Mouse (Mus musculus): Measurements from ENCODE around the gene Stk32b. TPM values are rescaled to one million over a fixed set of nuclear protein-coding genes. Genes with fewer than 3 reads are reported as not detected.

Gene Stk32b
- polyA plus RNA-seq, 1 experiment from 2014 or later = 0.90 TPM

GRCm38 (mm10) chr5:37730781-37731180 lies 13.8 kb upstream of the Stk32b start:
- Histone ChIP-seq H3K27me3 (ENCODE audit: control insufficient read depth, insufficient read depth, low read length) (no peaks in the 10 kb centered on the region), H3K27ac (ENCODE audit: low read depth, low read length) (no peak overlapping the region), H3K36me3 (ENCODE audit: control insufficient read depth, insufficient read depth, low read length) (no peaks in the 10 kb centered on the region), H3K9me3 (replicated peaks; ENCODE audit: control insufficient read depth, low read length) (no peaks in the 10 kb centered on the region), H3K4me2 (no peak overlapping the region), H3K4me3 (ENCODE audit: low read depth, low read length) (no peak overlapping the region), H3K9ac (ENCODE audit: low read depth, low read length) (no peak overlapping the region), H3K4me1 (ENCODE audit: control insufficient read depth, insufficient read depth, low read length) (0 out of 2 replicates have a peak, but pooled peaks cover 4% of the 10 kb centered on the region)
- ATAC-seq (replicated peaks; ENCODE audit: insufficient number of reproducible peaks, low FRiP score, low TSS enrichment) = no peak
- WGBS (ENCODE audit: insufficient replicate concordance) = 85% methylated on average over 2 of the region's 2 CpGs

- H3K9me3 ChIP-seq (replicated peaks; ENCODE audit: control insufficient read depth, low read length) = no peaks in the 10 kb centered on the region
- ATAC-seq (replicated peaks; ENCODE audit: insufficient number of reproducible peaks, low FRiP score, low TSS enrichment) = no peak
- H3K9ac ChIP-seq (ENCODE audit: low read depth, low read length) = no peak overlapping the region
- 69% methylated on average over 4 of the region's 4 CpGs for WGBS (ENCODE audit: insufficient replicate concordance)
- H3K36me3 ChIP-seq (ENCODE audit: control insufficient read depth, insufficient read depth, low read length) = no peaks in the 10 kb centered on the region
- no peak overlapping the region for H3K4me2 ChIP-seq
- no peak overlapping the region for H3K4me3 ChIP-seq (ENCODE audit: low read depth, low read length)
- peaks cover 3% of the 10 kb centered on the region; the same call in 1 of the 2 replicates for H3K4me1 ChIP-seq (ENCODE audit: control insufficient read depth, insufficient read depth, low read length)
- no peaks in the 10 kb centered on the region for H3K27me3 ChIP-seq (ENCODE audit: control insufficient read depth, insufficient read depth, low read length)
- H3K27ac ChIP-seq (ENCODE audit: low read depth, low read length) = no peak overlapping the region
Measured at GRCm38 (mm10) chr5:37725220-37725886, 8.4 kb upstream of the Stk32b start.

- Histone ChIP-seq H3K9ac (ENCODE audit: low read depth, low read length) (no peak overlapping the region), H3K27me3 (ENCODE audit: control insufficient read depth, insufficient read depth, low read length) (peaks cover 27% of the 10 kb centered on the region), H3K9me3 (replicated peaks; ENCODE audit: control insufficient read depth, low read length) (no peaks in the 10 kb centered on the region), H3K36me3 (ENCODE audit: control insufficient read depth, insufficient read depth, low read length) (no peaks in the 10 kb centered on the region), H3K27ac (ENCODE audit: low read depth, low read length) (no peak overlapping the region), H3K4me2 (no peak overlapping the region), H3K4me1 (ENCODE audit: control insufficient read depth, insufficient read depth, low read length) (peaks cover 9% of the 10 kb centered on the region; the same call in 1 of the 2 replicates), H3K4me3 (ENCODE audit: low read depth, low read length) (no peak overlapping the region)
- no peak for ATAC-seq (replicated peaks; ENCODE audit: insufficient number of reproducible peaks, low FRiP score, low TSS enrichment)
- 39% methylated on average over 6 of the region's 6 CpGs for WGBS (ENCODE audit: insufficient replicate concordance)
Measured at GRCm38 (mm10) chr5:37720670-37721069, 3.7 kb upstream of the Stk32b start.

- no peak overlapping the region for H3K9ac ChIP-seq (ENCODE audit: low read depth, low read length)
- H3K4me1 ChIP-seq (ENCODE audit: control insufficient read depth, insufficient read depth, low read length) = peaks cover 11% of the 10 kb centered on the region
- no peaks in the 10 kb centered on the region for H3K9me3 ChIP-seq (replicated peaks; ENCODE audit: control insufficient read depth, low read length)
- 0 out of 2 replicates have a peak, but pooled peaks have one; percentile 29 for ATAC-seq (replicated peaks; ENCODE audit: insufficient number of reproducible peaks, low FRiP score, low TSS enrichment)
- peak overlapping the region; percentile 44 for H3K4me3 ChIP-seq (ENCODE audit: low read depth, low read length)
- WGBS (ENCODE audit: insufficient replicate concordance) = 2% methylated on average over 14 of the region's 14 CpGs
- no peak overlapping the region for H3K27ac ChIP-seq (ENCODE audit: low read depth, low read length)
- peak overlapping the region; percentile 81 for H3K4me2 ChIP-seq
- peaks cover 29% of the 10 kb centered on the region for H3K27me3 ChIP-seq (ENCODE audit: control insufficient read depth, insufficient read depth, low read length)
- no peaks in the 10 kb centered on the region for H3K36me3 ChIP-seq (ENCODE audit: control insufficient read depth, insufficient read depth, low read length)
Measured at GRCm38 (mm10) chr5:37717384-37717963, 503 bp upstream of the Stk32b start.

- H3K36me3 ChIP-seq (ENCODE audit: control insufficient read depth, insufficient read depth, low read length) = no peaks in the 10 kb centered on the region
- H3K4me1 ChIP-seq (ENCODE audit: control insufficient read depth, insufficient read depth, low read length) = peaks cover 5% of the 10 kb centered on the region; the same call in 1 of the 2 replicates
- no peaks in the 10 kb centered on the region; the same call in 1 of the 2 replicates for H3K27me3 ChIP-seq (ENCODE audit: control insufficient read depth, insufficient read depth, low read length)
- H3K4me2 ChIP-seq = no peak overlapping the region
- 0 out of 2 replicates have a peak, but pooled peaks cover 3% of the 10 kb centered on the region for H3K9me3 ChIP-seq (replicated peaks; ENCODE audit: control insufficient read depth, low read length)
- no peak for ATAC-seq (replicated peaks; ENCODE audit: insufficient number of reproducible peaks, low FRiP score, low TSS enrichment)
- no peak overlapping the region for H3K27ac ChIP-seq (ENCODE audit: low read depth, low read length)
- H3K4me3 ChIP-seq (ENCODE audit: low read depth, low read length) = no peak overlapping the region
- WGBS (ENCODE audit: insufficient replicate concordance) = 66% methylated on average over 5 of the region's 5 CpGs
- no peak overlapping the region for H3K9ac ChIP-seq (ENCODE audit: low read depth, low read length)
Measured at GRCm38 (mm10) chr5:37709257-37709904, 7.6 kb downstream of the Stk32b start.

- H3K9ac ChIP-seq (ENCODE audit: low read depth, low read length) = no peak overlapping the region
- H3K4me3 ChIP-seq (ENCODE audit: low read depth, low read length) = no peak overlapping the region
- no peaks in the 10 kb centered on the region for H3K36me3 ChIP-seq (ENCODE audit: control insufficient read depth, insufficient read depth, low read length)
- H3K9me3 ChIP-seq (replicated peaks; ENCODE audit: control insufficient read depth, low read length) = 0 out of 2 replicates have a peak, but pooled peaks cover 3% of the 10 kb centered on the region
- no peak overlapping the region for H3K4me2 ChIP-seq
- H3K27me3 ChIP-seq (ENCODE audit: control insufficient read depth, insufficient read depth, low read length) = no peaks in the 10 kb centered on the region; the same call in 1 of the 2 replicates
- no peak overlapping the region for H3K27ac ChIP-seq (ENCODE audit: low read depth, low read length)
- ATAC-seq (replicated peaks; ENCODE audit: insufficient number of reproducible peaks, low FRiP score, low TSS enrichment) = no peak
- 72% methylated on average over 3 of the region's 3 CpGs for WGBS (ENCODE audit: insufficient replicate concordance)
- no peaks in the 10 kb centered on the region for H3K4me1 ChIP-seq (ENCODE audit: control insufficient read depth, insufficient read depth, low read length)
Measured at GRCm38 (mm10) chr5:37708124-37708523, 8.8 kb downstream of the Stk32b start.

GRCm38 (mm10) chr5:37704962-37705361 lies 12.0 kb downstream of the Stk32b start:
- Histone ChIP-seq H3K27me3 (ENCODE audit: control insufficient read depth, insufficient read depth, low read length) (no peaks in the 10 kb centered on the region; the same call in 1 of the 2 replicates), H3K27ac (ENCODE audit: low read depth, low read length) (no peak overlapping the region), H3K9me3 (replicated peaks; ENCODE audit: control insufficient read depth, low read length) (0 out of 2 replicates have a peak, but pooled peaks cover 3% of the 10 kb centered on the region), H3K4me2 (no peak overlapping the region), H3K36me3 (ENCODE audit: control insufficient read depth, insufficient read depth, low read length) (no peaks in the 10 kb centered on the region), H3K4me3 (ENCODE audit: low read depth, low read length) (no peak overlapping the region), H3K4me1 (ENCODE audit: control insufficient read depth, insufficient read depth, low read length) (no peaks in the 10 kb centered on the region), H3K9ac (ENCODE audit: low read depth, low read length) (no peak overlapping the region)
- WGBS (ENCODE audit: insufficient replicate concordance) = 75% methylated on average over 2 of the region's 2 CpGs
- no peak for ATAC-seq (replicated peaks; ENCODE audit: insufficient number of reproducible peaks, low FRiP score, low TSS enrichment)

- Histone ChIP-seq H3K9ac (ENCODE audit: low read depth, low read length) (no peak overlapping the region), H3K27me3 (ENCODE audit: control insufficient read depth, insufficient read depth, low read length) (no peaks in the 10 kb centered on the region; the same call in 1 of the 2 replicates), H3K9me3 (replicated peaks; ENCODE audit: control insufficient read depth, low read length) (no peaks in the 10 kb centered on the region), H3K36me3 (ENCODE audit: control insufficient read depth, insufficient read depth, low read length) (no peaks in the 10 kb centered on the region), H3K4me3 (ENCODE audit: low read depth, low read length) (no peak overlapping the region), H3K27ac (ENCODE audit: low read depth, low read length) (no peak overlapping the region), H3K4me1 (ENCODE audit: control insufficient read depth, insufficient read depth, low read length) (no peaks in the 10 kb centered on the region), H3K4me2 (no peak overlapping the region)
- WGBS (ENCODE audit: insufficient replicate concordance) = 72% methylated on average over 12 of the region's 12 CpGs
- ATAC-seq (replicated peaks; ENCODE audit: insufficient number of reproducible peaks, low FRiP score, low TSS enrichment) = no peak
Measured at GRCm38 (mm10) chr5:37699757-37700156, 17.2 kb downstream of the Stk32b start.

All from heart, embryonic 11.5 days (tissue).